Mouse (Mus musculus): Measurements from ENCODE around the gene Tnks1bp1. TPM values are rescaled to one million over a fixed set of nuclear protein-coding genes. Genes with fewer than 3 reads are reported as not detected.

Tnks1bp1 gene
- polyA plus RNA-seq, 1 experiment from 2014 or later = 7.7 TPM

DNA sequence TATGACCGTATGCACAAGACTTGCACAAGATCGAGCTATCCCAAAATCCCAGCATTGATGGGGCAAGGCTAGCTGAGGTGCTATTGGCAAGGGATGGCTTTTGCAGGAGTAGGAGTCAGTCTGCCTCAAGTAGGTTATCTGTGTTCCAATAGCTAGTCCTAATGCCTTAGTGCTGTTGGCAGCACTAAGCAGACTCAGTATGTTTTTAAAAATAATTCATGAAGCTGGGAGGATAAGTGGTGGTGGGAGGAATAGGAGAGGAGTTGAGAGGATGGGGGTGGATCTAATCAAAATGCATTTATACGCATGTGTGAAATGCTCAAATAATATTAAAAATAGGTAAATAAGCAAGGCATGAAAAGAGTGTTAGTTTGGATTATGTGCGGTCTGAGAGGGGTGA lies 43.5 kb downstream of the Tnks1bp1 start:
- Histone ChIP-seq H3K4me3 (ENCODE audit: control insufficient read depth in 1 of 2, insufficient read depth in 1 of 2, low read depth in 1 of 2, low read length in 2 of 2) (no peak overlapping the region), H3K27me3 (ENCODE audit: control insufficient read depth, insufficient read depth, low read length) (no peaks in the 10 kb centered on the region), H3K4me1 (ENCODE audit: control insufficient read depth in 2 of 2, insufficient read depth in 2 of 2, low read length in 2 of 2) (peaks cover 5 to 14% of the 10 kb centered on the region in 2 experiments), H3K9ac (ENCODE audit: low read length) (no peak overlapping the region), H3K4me2 (ENCODE audit: low read length) (no peak overlapping the region), H3K9me3 (ENCODE audit: control insufficient read depth, low read length) (no peaks in the 10 kb centered on the region), H3K27ac (replicated peaks in 1 of 2; ENCODE audit: control insufficient read depth in 1 of 2, insufficient read depth in 1 of 2, low read depth in 2 of 2, low read length in 2 of 2) (no peak overlapping the region), H3K36me3 (ENCODE audit: control insufficient read depth, insufficient read depth, low read length) (no peaks in the 10 kb centered on the region)
- ATAC-seq (ENCODE audit: insufficient number of reproducible peaks, insufficient read depth, low FRiP score, low read depth) = no peak
- WGBS = 85% methylated on average over 4 of the region's 4 CpGs

DNA sequence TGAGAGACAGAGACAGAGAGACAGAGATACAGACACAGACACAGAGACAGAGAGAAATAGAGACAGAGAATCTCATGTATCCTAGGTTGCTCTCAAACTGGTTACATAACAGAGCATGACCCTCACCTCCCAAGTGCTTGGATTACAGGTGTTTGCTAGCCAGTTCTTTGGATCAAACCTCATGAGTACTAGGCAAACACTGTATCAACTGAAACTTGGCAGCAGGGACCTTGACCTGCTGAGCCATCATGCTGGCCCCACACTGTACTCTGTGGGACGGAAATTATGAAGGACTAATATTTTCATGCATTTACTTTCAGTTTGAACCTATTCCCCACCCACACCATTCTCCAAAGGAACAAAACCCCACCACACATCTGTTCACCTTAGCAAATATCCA lies 45.6 kb downstream of the Tnks1bp1 start:
- H3K36me3 ChIP-seq (ENCODE audit: control insufficient read depth, insufficient read depth, low read length) = no peaks in the 10 kb centered on the region
- no peak overlapping the region for H3K9ac ChIP-seq (ENCODE audit: low read length)
- 100% methylated on average over 1 of the region's 1 CpGs for WGBS
- H3K4me2 ChIP-seq (ENCODE audit: low read length) = no peak overlapping the region
- H3K4me1 ChIP-seq (ENCODE audit: control insufficient read depth in 2 of 2, insufficient read depth in 2 of 2, low read length in 2 of 2) = peaks cover 5 to 14% of the 10 kb centered on the region in 2 experiments
- no peak overlapping the region for H3K27ac ChIP-seq (replicated peaks in 1 of 2; ENCODE audit: control insufficient read depth in 1 of 2, insufficient read depth in 1 of 2, low read depth in 2 of 2, low read length in 2 of 2)
- H3K9me3 ChIP-seq (ENCODE audit: control insufficient read depth, low read length) = no peaks in the 10 kb centered on the region
- H3K4me3 ChIP-seq (ENCODE audit: control insufficient read depth in 1 of 2, insufficient read depth in 1 of 2, low read depth in 1 of 2, low read length in 2 of 2) = no peak overlapping the region
- H3K27me3 ChIP-seq (ENCODE audit: control insufficient read depth, insufficient read depth, low read length) = no peaks in the 10 kb centered on the region
- ATAC-seq (ENCODE audit: insufficient number of reproducible peaks, insufficient read depth, low FRiP score, low read depth) = no peak

DNA sequence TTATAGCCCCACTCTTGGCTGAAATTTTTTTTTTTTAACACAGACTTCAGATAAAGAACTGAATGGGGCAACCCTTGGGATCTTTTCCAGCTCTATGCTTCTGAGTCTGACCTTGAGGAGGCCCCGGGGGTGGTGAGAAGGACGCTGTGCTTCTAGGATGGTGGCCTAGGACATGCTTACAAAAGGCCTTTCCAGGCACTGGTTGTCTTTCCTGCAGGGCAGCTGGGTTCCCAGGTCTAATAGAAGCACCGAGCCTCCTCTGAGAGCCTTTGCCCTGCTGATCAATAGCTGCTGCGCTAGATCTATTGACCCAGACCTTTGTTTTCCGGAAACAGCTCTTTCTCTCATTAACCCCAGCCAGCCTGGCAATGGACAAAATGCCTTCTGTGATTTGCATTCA lies 48.1 kb downstream of the Tnks1bp1 start:
- no peak for ATAC-seq (ENCODE audit: insufficient number of reproducible peaks, insufficient read depth, low FRiP score, low read depth)
- Histone ChIP-seq H3K4me3 (ENCODE audit: control insufficient read depth in 1 of 2, insufficient read depth in 1 of 2, low read depth in 1 of 2, low read length in 2 of 2) (no peak overlapping the region), H3K9me3 (ENCODE audit: control insufficient read depth, low read length) (no peaks in the 10 kb centered on the region; the same call in 1 of the 2 replicates), H3K4me1 (ENCODE audit: control insufficient read depth in 2 of 2, insufficient read depth in 2 of 2, low read length in 2 of 2) (peaks cover 7 to 12% of the 10 kb centered on the region in 2 experiments), H3K36me3 (ENCODE audit: control insufficient read depth, insufficient read depth, low read length) (no peaks in the 10 kb centered on the region), H3K27me3 (ENCODE audit: control insufficient read depth, insufficient read depth, low read length) (no peaks in the 10 kb centered on the region), H3K27ac (replicated peaks in 1 of 2; ENCODE audit: control insufficient read depth in 1 of 2, insufficient read depth in 1 of 2, low read depth in 2 of 2, low read length in 2 of 2) (no peak overlapping the region), H3K4me2 (ENCODE audit: low read length) (no peak overlapping the region), H3K9ac (ENCODE audit: low read length) (no peak overlapping the region)
- 62% methylated on average over 5 of the region's 5 CpGs for WGBS

DNA sequence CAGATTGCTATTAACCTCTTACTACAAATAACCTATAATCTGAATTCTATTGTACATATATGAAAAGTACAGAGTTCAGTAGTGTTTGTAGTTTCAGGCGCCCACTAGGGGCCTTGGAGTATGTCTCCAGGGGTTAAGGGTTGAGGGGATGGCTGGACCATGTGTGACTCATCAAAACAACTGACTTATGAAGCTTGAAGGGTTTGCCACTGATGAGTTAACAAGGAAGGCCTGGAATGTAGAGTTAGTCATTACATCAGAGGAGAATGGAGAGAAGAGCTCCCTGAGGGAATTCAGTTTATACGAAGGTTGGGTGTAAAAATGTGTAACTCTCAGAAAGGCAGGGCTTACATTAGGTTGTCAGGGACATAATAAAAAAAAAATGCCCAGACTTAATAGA lies 50.2 kb downstream of the Tnks1bp1 start:
- 81% methylated on average over 2 of the region's 2 CpGs for WGBS
- ATAC-seq (ENCODE audit: insufficient number of reproducible peaks, insufficient read depth, low FRiP score, low read depth) = no peak
- H3K9ac ChIP-seq (ENCODE audit: low read length) = no peak overlapping the region
- peaks cover 5% of the 10 kb centered on the region; the same call in 1 of the 2 replicates for H3K9me3 ChIP-seq (ENCODE audit: control insufficient read depth, low read length)
- H3K4me1 ChIP-seq (ENCODE audit: control insufficient read depth in 2 of 2, insufficient read depth in 2 of 2, low read length in 2 of 2) = peaks cover 7 to 12% of the 10 kb centered on the region in 2 experiments
- H3K27ac ChIP-seq (replicated peaks in 1 of 2; ENCODE audit: control insufficient read depth in 1 of 2, insufficient read depth in 1 of 2, low read depth in 2 of 2, low read length in 2 of 2) = peak overlapping the region in 1 of 2 experiments; percentile 70; a peak in 1 of 4 replicates
- no peak overlapping the region for H3K4me2 ChIP-seq (ENCODE audit: low read length)
- no peaks in the 10 kb centered on the region for H3K36me3 ChIP-seq (ENCODE audit: control insufficient read depth, insufficient read depth, low read length)
- H3K4me3 ChIP-seq (ENCODE audit: control insufficient read depth in 1 of 2, insufficient read depth in 1 of 2, low read depth in 1 of 2, low read length in 2 of 2) = no peak overlapping the region
- H3K27me3 ChIP-seq (ENCODE audit: control insufficient read depth, insufficient read depth, low read length) = no peaks in the 10 kb centered on the region

DNA sequence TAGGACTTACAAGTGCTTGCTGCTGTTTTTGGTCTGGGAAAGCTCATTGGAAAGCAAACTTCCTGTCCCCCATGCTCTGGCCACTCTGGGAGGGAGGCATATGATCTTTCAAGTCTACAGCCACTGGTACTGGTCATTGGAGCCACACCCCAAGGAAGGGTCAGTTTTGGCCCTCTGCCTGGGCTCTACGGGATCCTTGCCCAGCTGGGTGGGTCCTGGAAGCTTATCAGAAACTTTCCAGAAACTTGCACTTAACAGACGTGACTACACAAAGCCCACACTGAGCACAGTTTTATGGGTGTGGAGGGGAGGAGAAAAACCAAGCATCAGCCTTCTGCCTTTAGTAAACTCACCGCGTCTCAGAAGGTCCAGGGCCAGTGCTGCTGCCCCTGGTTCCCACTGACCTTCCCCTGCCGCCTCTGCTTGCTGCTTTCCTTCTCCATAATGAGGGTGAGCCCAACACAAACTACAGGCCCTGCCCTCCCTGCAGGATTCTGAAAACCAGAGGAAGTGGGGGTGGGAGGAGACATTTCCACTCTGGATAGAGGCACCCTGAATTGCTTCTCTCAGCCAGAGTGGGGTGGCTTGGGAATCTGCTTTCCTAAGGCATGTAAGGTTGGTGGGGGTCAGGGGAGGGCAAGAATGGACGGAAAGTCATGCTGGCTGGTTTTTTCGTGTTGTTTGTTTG lies 51.1 kb downstream of the Tnks1bp1 start:
- 38% methylated on average over 7 of the region's 7 CpGs for WGBS
- Histone ChIP-seq H3K36me3 (ENCODE audit: control insufficient read depth, insufficient read depth, low read length) (no peaks in the 10 kb centered on the region), H3K27me3 (ENCODE audit: control insufficient read depth, insufficient read depth, low read length) (no peaks in the 10 kb centered on the region), H3K9me3 (ENCODE audit: control insufficient read depth, low read length) (peaks cover 5% of the 10 kb centered on the region; the same call in 1 of the 2 replicates), H3K27ac (replicated peaks in 1 of 2; ENCODE audit: control insufficient read depth in 1 of 2, insufficient read depth in 1 of 2, low read depth in 2 of 2, low read length in 2 of 2) (peak overlapping the region; percentile 70 to 90), H3K4me2 (ENCODE audit: low read length) (peak overlapping the region; percentile 16; the same call in 1 of the 2 replicates), H3K9ac (ENCODE audit: low read length) (no peak overlapping the region), H3K4me3 (ENCODE audit: control insufficient read depth in 1 of 2, insufficient read depth in 1 of 2, low read depth in 1 of 2, low read length in 2 of 2) (no peak overlapping the region), H3K4me1 (ENCODE audit: control insufficient read depth in 2 of 2, insufficient read depth in 2 of 2, low read length in 2 of 2) (peaks cover 7 to 12% of the 10 kb centered on the region in 2 experiments)
- ATAC-seq (ENCODE audit: insufficient number of reproducible peaks, insufficient read depth, low FRiP score, low read depth) = peak; percentile 86

DNA sequence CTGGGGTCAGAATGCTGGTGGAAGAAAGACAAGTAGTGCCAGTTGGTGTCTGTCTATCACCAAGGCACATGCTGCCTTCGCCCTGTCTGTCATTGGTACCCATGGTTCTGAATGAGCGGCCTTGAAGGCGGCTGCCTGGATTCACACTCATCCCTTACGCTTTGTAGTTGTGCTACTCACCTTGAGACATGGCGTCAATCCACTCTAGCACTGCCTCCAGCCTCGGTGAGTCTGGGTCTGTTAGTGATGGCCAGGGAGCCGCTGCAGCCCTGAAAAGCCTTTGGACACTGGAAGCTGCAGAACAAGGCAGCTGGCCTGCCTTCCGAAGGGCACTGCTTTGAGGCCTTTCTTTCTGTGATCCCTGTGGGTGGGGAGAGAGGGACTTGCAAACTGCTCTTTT lies 55.4 kb downstream of the Tnks1bp1 start:
- Histone ChIP-seq H3K9ac (ENCODE audit: low read length) (no peak overlapping the region), H3K4me2 (ENCODE audit: low read length) (no peak overlapping the region), H3K9me3 (ENCODE audit: control insufficient read depth, low read length) (peaks cover 5% of the 10 kb centered on the region; the same call in 1 of the 2 replicates), H3K4me1 (ENCODE audit: control insufficient read depth in 2 of 2, insufficient read depth in 2 of 2, low read length in 2 of 2) (peaks cover 14 to 18% of the 10 kb centered on the region in 2 experiments), H3K27me3 (ENCODE audit: control insufficient read depth, insufficient read depth, low read length) (no peaks in the 10 kb centered on the region), H3K4me3 (ENCODE audit: control insufficient read depth in 1 of 2, insufficient read depth in 1 of 2, low read depth in 1 of 2, low read length in 2 of 2) (no peak overlapping the region), H3K36me3 (ENCODE audit: control insufficient read depth, insufficient read depth, low read length) (no peaks in the 10 kb centered on the region), H3K27ac (replicated peaks in 1 of 2; ENCODE audit: control insufficient read depth in 1 of 2, insufficient read depth in 1 of 2, low read depth in 2 of 2, low read length in 2 of 2) (no peak overlapping the region)
- WGBS = 75% methylated on average over 8 of the region's 8 CpGs
- ATAC-seq (ENCODE audit: insufficient number of reproducible peaks, insufficient read depth, low FRiP score, low read depth) = no peak

DNA sequence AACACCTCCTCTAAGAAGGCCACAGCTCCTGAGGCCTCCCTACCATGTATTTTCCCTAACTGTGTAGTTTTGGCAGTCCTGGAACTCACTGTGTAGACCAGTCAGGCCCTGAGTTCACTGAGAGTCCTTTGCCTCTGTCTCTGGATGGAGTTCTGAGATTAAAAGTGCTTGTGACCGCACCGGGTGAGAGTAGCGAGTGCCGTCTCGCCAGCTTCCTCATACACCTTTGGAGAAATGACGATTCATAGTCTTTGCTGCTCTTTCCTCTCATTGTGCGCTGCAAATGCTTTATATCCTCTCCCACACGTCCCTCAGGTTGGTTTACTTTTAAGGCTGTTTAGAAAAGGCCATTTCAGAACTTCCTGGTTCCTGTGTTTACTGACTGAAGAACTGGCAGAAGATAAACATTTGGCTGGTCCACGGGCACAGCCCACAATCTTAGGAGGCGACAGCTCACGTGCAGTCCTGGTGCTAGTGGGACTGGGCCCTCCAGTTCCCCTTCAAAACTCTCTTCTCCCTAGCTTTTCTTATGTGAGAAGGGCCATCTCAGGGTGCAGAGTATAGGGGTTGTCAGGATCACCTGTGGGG lies 57.7 kb downstream of the Tnks1bp1 start:
- peaks cover 5% of the 10 kb centered on the region; the same call in 1 of the 2 replicates for H3K9me3 ChIP-seq (ENCODE audit: control insufficient read depth, low read length)
- H3K4me1 ChIP-seq (ENCODE audit: control insufficient read depth in 2 of 2, insufficient read depth in 2 of 2, low read length in 2 of 2) = peaks cover 11 to 14% of the 10 kb centered on the region in 2 experiments
- H3K27ac ChIP-seq (replicated peaks in 1 of 2; ENCODE audit: control insufficient read depth in 1 of 2, insufficient read depth in 1 of 2, low read depth in 2 of 2, low read length in 2 of 2) = no peak overlapping the region
- no peak overlapping the region for H3K4me3 ChIP-seq (ENCODE audit: control insufficient read depth in 1 of 2, insufficient read depth in 1 of 2, low read depth in 1 of 2, low read length in 2 of 2)
- H3K4me2 ChIP-seq (ENCODE audit: low read length) = no peak overlapping the region
- no peak for ATAC-seq (ENCODE audit: insufficient number of reproducible peaks, insufficient read depth, low FRiP score, low read depth)
- H3K9ac ChIP-seq (ENCODE audit: low read length) = no peak overlapping the region
- no peaks in the 10 kb centered on the region for H3K27me3 ChIP-seq (ENCODE audit: control insufficient read depth, insufficient read depth, low read length)
- WGBS = 64% methylated on average over 11 of the region's 11 CpGs
- no peaks in the 10 kb centered on the region for H3K36me3 ChIP-seq (ENCODE audit: control insufficient read depth, insufficient read depth, low read length)
